Mouse (Mus musculus) liver, embryonic 16.5 days (tissue): ENCODE results near the gene Ifnl3. TPM values are rescaled to one million over a fixed set of nuclear protein-coding genes. Genes with fewer than 3 reads are reported as not detected.

Experiments
- ATAC-seq: fragments of 200-750 bp; cut with Nextera tagmentation; 2 replicates; pipeline ENCODE4 v1.8.0; 2017; ENCODE audit warnings: low read depth, mild to moderate bottlenecking, moderate number of reproducible peaks, moderate library complexity
- H3K27ac ChIP-seq: fragments of 300-500 bp; sonication (generic); 2 replicates; pipeline ENCODE4 v1.5.1; 2014; ENCODE audit warnings: mild to moderate bottlenecking, low read length
- H3K27me3 ChIP-seq: fragments of 300-500 bp; sonication (generic); 2 replicates; pipeline ENCODE4 v1.6.1; 2014; ENCODE audit warnings: low read depth, low read length, mixed read lengths; ENCODE audit not compliant: control insufficient read depth, insufficient read depth
- H3K36me3 ChIP-seq: fragments of 300-500 bp; sonication (generic); 2 replicates; pipeline ENCODE4 v1.6.1; 2014; ENCODE audit warnings: mild to moderate bottlenecking; ENCODE audit not compliant: control insufficient read depth, insufficient read depth
- H3K4me1 ChIP-seq: fragments of 300-500 bp; sonication (generic); 2 replicates; pipeline ENCODE4 v1.6.1; 2014; ENCODE audit warnings: low read depth, low read length, mixed read lengths; ENCODE audit not compliant: control insufficient read depth
- H3K4me2 ChIP-seq: fragments of 300-500 bp; sonication (generic); 2 replicates; pipeline ENCODE4 v1.6.1; 2014; ENCODE audit warnings: low read depth, low read length, mixed read lengths
- H3K4me3 ChIP-seq: fragments of 300-500 bp; sonication (generic); 2 replicates; pipeline ENCODE4 v1.5.1; 2014; ENCODE audit warnings: low read depth, mild to moderate bottlenecking, low read length
- H3K9ac ChIP-seq: fragments of 300-500 bp; sonication (generic); 2 replicates; pipeline ENCODE4 v1.6.1; 2014; ENCODE audit warnings: low read depth, low read length
- H3K9me3 ChIP-seq: fragments of 300-500 bp; sonication (generic); replicated peaks from 2 replicates; pipeline ENCODE4 v1.6.1; 2016; ENCODE audit warnings: low read length; ENCODE audit not compliant: control insufficient read depth
- WGBS: fragments of 180-500 bp; shearing (Covaris S2); extraction: QIAGEN DNeasy Blood & Tissue Kit; methylation state at CpG from one replicate; pipeline ENCODE4 v1.1.7; 2014; ENCODE audit not compliant: insufficient replicate concordance; 5-methylcytosine and 5-hydroxymethylcytosine counted together
- polyA plus RNA-seq: library from polyadenylated mRNA; unstranded; fragments of >200 nt; fragmentation: Nextera tagmentation; extraction: Ambion mirVana; gene quantifications from 2 replicates; pipeline ENCODE4 v1.2.1, GENCODE M21; 2015

Ifnl3 gene
- polyA plus RNA-seq, 1 experiment from 2014 or later = not detected

DNA sequence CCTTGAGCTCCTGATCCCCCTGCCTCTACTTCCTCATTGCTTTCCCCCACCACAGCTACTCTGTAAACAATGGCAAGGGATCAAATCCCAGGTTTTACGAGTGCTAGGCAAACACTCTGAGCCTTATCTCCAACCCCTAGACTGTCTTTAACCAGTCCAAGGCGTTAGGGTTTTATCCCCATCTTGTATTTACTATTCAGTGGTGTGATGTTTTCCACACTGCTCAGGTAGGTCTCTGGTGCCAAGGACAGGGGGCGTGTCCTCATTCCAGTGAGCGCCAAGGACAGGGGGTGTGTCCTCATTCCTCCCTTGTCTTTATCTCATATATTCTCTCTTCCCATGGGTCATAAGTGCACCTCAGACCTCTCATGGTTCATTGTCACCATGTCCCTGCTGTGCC lies 17.9 kb downstream of the Ifnl3 start, which contains the start of gene Sycn:
TSS of gene Sycn (plus strand) at position 360 of the 400 bp plus-strand sequence.
- WGBS = 56% methylated on average over 4 of the region's 4 CpGs
- no peaks in the 10 kb centered on the region for H3K9me3 ChIP-seq
- no peak within 1 kb of the TSS for H3K27ac ChIP-seq
- no peak within 1 kb of the TSS for H3K9ac ChIP-seq
- no peaks in the 10 kb centered on the region for H3K4me1 ChIP-seq
- no peak within 1 kb of the TSS for H3K4me2 ChIP-seq
- peaks cover 14% of the 10 kb centered on the region for H3K27me3 ChIP-seq
- no peak within 1 kb of the TSS for H3K4me3 ChIP-seq
- no peak for ATAC-seq
- no peaks in the 10 kb centered on the region for H3K36me3 ChIP-seq

DNA sequence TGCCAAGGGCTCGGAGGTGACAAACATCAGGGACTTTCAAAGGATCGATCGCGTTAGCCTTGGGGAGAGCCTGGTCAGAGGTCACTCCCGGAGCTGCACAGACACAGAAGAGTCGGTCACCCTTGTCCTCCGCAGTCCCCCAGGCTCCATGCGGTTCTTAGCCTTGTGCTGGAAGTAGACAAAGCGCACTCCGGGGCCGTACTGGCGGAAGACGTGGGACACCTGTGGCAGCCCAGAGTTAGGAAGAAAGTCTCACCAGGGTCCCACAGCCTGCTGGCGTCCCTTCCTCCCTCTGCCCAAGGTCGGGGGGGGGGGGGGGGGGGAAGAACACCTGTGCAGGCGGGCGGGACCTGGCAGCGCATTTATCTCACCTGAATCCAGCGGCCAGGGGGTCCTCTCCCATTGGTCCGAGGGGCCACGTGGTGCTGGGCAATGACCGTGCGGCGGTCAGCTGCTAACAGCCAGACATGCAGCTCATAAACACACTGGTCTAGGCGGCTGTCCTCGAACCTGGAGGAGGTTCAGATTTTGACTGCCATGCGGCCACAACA lies 21.5 kb downstream of the Ifnl3 start:
- peak; percentile 68 for ATAC-seq
- H3K4me3 ChIP-seq = no peak overlapping the region
- H3K9ac ChIP-seq = no peak overlapping the region

DNA sequence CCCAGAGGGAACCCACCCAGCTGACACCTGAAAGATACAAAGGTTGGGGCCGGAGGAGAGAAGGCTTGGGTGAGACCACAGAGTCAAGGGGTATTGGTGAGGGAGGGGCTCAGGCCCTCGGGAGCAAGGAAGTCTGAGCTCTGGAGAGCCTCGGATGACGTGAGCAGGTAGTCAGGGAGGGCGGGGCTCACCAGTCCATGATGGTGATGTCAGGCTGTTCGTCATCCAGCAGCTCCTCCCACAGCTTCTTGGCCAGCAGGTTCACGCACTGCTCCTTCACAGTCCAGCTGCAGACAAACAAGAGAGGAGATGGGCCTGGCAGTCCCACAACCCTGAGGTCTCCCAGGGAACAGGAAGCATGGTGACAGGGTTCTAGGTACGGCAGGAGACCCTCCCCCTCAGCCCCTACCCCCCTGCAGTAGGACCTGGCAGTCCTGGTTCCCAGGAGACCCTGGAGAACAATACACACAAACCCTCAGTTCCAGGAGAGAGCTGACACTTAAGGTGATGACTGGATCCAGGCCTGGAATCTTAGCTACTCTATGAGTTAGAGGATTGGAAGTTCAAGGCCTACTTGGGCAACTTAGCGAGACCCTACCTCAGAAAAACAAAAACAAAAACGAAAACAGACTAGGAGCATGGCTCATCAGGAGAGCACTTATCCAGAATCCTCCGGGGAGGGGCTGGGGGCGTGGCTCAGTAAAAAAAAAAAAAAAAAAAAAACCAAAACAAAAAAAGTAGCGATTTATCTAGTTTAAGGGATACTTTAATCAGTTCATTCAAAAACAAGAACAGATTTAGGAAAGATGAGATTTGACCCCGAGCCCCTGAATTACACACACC lies 22.6 kb downstream of the Ifnl3 start:
- no peaks in the 10 kb centered on the region for H3K36me3 ChIP-seq
- WGBS = 18% methylated on average over 14 of the region's 14 CpGs
- no peaks in the 10 kb centered on the region for H3K4me1 ChIP-seq
- H3K27ac ChIP-seq = no peak overlapping the region
- peaks cover 36% of the 10 kb centered on the region for H3K27me3 ChIP-seq
- no peak overlapping the region for H3K4me3 ChIP-seq
- no peaks in the 10 kb centered on the region for H3K9me3 ChIP-seq
- H3K9ac ChIP-seq = no peak overlapping the region
- H3K4me2 ChIP-seq = no peak overlapping the region
- no peak for ATAC-seq

More for the DNA sequence above, 21.5 kb downstream of the Ifnl3 start:
- H3K36me3 ChIP-seq = no peaks in the 10 kb centered on the region
- no peak overlapping the region for H3K27ac ChIP-seq
- H3K27me3 ChIP-seq = peaks cover 36% of the 10 kb centered on the region
- H3K4me2 ChIP-seq = peak overlapping the region; percentile 43
- H3K9me3 ChIP-seq = no peaks in the 10 kb centered on the region
- no peaks in the 10 kb centered on the region for H3K4me1 ChIP-seq
- WGBS = 12% methylated on average over 25 of the region's 27 CpGs

DNA sequence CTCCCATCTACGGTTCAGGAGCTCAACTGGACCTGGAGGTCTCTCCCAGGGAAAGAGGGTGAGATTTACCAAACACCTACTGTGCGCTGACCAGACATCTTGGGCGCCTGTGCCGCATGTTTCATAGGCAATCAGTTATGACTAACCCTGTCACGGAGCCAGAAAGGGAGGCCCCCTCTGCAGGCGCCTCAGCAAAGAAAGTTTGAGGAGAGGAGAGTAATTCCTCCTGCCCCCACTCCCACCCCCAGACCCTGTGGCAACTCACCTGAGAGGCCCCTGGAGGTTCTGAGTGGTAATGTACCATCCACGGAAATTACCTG lies 23.2 kb downstream of the Ifnl3 start:
- Histone ChIP-seq H3K27ac (no peak overlapping the region), H3K4me1 (no peaks in the 10 kb centered on the region), H3K27me3 (peaks cover 36% of the 10 kb centered on the region), H3K36me3 (no peaks in the 10 kb centered on the region), H3K9me3 (no peaks in the 10 kb centered on the region), H3K4me2 (no peak overlapping the region), H3K9ac (no peak overlapping the region), H3K4me3 (no peak overlapping the region)
- ATAC-seq = no peak
- WGBS = 42% methylated on average over 7 of the region's 7 CpGs

DNA sequence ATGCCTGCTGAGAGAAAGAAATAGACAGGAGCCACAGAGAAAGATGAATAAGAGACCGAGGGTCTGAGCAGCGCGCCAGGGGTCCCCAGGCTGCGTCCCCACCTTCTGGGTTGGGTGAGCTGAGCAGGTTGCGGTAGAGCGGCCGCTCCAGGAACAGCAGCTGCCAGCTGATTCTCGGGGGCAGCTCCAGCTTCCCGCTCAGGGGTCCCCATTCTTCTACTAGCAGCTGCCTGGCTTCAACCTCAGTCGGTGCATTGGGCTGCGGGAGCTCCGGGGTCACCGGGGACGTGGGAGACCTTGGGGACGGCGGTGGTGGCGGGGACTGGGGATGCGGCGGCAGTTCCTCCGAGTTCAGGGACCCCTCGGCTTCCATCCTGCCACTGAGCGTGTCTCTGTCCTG lies 24.0 kb downstream of the Ifnl3 start:
- no peaks in the 10 kb centered on the region for H3K36me3 ChIP-seq
- H3K4me1 ChIP-seq = no peaks in the 10 kb centered on the region
- WGBS = 2% methylated on average over 22 of the region's 22 CpGs
- H3K4me2 ChIP-seq = peak overlapping the region; percentile 11; the same call in 1 of the 2 replicates
- no peak overlapping the region for H3K27ac ChIP-seq
- 0 out of 2 replicates have a peak overlapping the region, but pooled peaks have one; percentile 3 for H3K4me3 ChIP-seq
- no peak for ATAC-seq
- H3K9me3 ChIP-seq = no peaks in the 10 kb centered on the region
- H3K9ac ChIP-seq = no peak overlapping the region
- peaks cover 36% of the 10 kb centered on the region for H3K27me3 ChIP-seq

DNA sequence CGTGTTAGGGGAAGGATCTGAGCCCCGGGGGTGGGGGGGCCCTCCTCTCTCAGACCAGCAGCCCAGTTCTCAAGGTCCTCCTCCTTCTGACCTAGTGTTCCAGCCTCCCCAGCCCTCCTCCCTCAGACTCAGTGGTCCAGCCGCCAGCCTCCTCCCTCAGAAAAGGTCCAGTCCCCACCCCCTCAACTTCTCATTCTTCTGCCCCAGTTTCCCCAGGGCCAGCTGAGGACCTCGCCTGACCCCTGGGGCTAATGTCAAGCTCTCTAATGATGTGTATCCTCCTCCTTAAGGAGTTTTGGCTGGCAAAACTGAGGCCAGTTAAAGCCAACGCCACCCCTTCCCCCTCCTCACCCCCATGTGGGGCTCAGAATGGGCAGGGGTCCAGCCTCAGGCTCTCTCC lies 24.5 kb downstream of the Ifnl3 start, which contains the start of gene Nccrp1:
TSS of gene Nccrp1 (minus strand) at position 101 of the 400 bp plus-strand sequence.
- no peak within 1 kb of the TSS for H3K27ac ChIP-seq
- no peaks in the 10 kb centered on the region for H3K36me3 ChIP-seq
- H3K9ac ChIP-seq = no peak within 1 kb of the TSS
- peaks cover 36% of the 10 kb centered on the region for H3K27me3 ChIP-seq
- peak within 1 kb of the TSS; percentile 11; the same call in 1 of the 2 replicates for H3K4me2 ChIP-seq
- no peaks in the 10 kb centered on the region for H3K9me3 ChIP-seq
- no peaks in the 10 kb centered on the region for H3K4me1 ChIP-seq
- ATAC-seq = no peak
- WGBS = under 1% methylated on average over 5 of the region's 5 CpGs
- H3K4me3 ChIP-seq = 0 out of 2 replicates have a peak within 1 kb of the TSS, but pooled peaks have one; percentile 3

DNA sequence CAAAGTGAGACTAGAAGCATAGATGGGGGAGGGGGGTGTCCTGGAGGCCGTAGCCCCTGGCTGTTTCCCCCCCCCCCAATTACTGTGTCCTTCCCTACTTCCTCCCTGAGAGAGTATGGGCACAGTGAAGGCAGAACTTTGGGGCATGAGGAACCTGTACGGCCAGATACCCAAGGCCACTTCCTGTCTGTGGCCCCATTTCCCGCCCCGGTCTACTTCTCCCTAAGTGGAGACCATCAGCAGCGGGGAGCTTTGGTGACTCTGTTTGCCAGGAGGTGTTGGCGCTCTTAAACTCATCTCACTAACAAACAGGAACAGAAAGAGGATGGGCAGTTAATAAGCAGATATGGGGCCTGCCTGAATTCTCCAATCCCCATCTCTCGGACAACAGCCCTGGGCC lies 25.0 kb downstream of the Ifnl3 start:
- 0 out of 2 replicates have a peak overlapping the region, but pooled peaks have one; percentile 5 for H3K4me2 ChIP-seq
- peaks cover 36% of the 10 kb centered on the region for H3K27me3 ChIP-seq
- H3K9ac ChIP-seq = no peak overlapping the region
- ATAC-seq = no peak
- no peak overlapping the region for H3K27ac ChIP-seq
- H3K36me3 ChIP-seq = no peaks in the 10 kb centered on the region
- WGBS = 18% methylated on average over 7 of the region's 7 CpGs
- H3K4me3 ChIP-seq = no peak overlapping the region
- H3K4me1 ChIP-seq = no peaks in the 10 kb centered on the region
- H3K9me3 ChIP-seq = no peaks in the 10 kb centered on the region

DNA sequence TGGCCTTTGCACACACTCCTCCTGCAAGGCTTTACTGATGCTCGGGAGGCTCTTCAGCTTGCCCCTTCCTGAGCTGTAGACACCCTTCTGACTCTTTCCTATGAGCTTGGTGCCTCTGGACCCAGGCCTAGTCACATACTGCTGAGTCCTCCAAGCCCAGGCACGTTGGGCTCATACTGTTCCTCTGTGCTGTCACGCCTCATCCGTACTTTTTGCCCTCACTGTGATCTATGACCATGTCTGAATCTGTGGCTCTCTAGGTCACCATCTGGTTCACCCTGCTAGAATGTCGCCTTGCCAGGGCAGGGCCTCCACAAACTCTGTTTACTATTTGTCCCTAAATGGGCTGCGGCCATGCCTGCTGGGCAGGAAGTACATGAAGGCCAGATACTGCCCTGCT lies 30.4 kb downstream of the Ifnl3 start:
- no peaks in the 10 kb centered on the region for H3K9me3 ChIP-seq
- WGBS = 69% methylated on average over 6 of the region's 6 CpGs
- no peaks in the 10 kb centered on the region for H3K36me3 ChIP-seq
- no peaks in the 10 kb centered on the region for H3K27me3 ChIP-seq
- H3K4me1 ChIP-seq = peaks cover 4% of the 10 kb centered on the region; the same call in 1 of the 2 replicates
- H3K27ac ChIP-seq = no peak overlapping the region
- H3K4me3 ChIP-seq = no peak overlapping the region
- no peak for ATAC-seq
- H3K4me2 ChIP-seq = no peak overlapping the region
- H3K9ac ChIP-seq = no peak overlapping the region

DNA sequence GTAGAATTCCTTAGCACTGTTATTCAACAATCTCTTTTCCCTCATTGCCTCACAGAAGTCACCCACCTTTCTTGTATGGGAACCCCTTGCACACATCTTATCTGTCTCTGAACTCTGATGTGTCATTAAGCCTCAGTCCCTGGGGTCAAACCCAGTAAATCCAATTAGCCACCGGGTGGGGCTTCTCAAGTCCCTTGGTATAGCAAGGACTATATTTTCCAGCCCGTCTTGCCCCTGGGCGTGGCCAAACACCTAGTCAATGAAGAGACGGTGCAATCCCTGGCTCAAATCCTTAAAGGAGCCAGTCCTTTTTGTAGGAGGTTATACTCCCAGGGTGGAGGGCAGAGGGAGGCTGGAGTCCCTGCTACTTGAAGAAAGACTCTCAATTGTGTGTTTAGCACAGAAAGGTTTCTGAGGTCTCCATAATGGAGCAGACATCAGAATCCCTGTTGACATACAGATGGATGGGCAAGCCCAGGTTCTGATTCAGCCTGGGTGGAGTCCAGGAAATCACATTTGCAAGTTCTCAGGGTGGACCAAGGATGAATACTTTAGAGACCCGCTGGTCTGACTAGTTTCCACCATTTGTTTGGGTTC lies 33.4 kb downstream of the Ifnl3 start:
- Histone ChIP-seq H3K9ac (no peak overlapping the region), H3K27ac (no peak overlapping the region), H3K27me3 (no peaks in the 10 kb centered on the region), H3K4me3 (no peak overlapping the region), H3K4me1 (peaks cover 4% of the 10 kb centered on the region; the same call in 1 of the 2 replicates), H3K4me2 (no peak overlapping the region), H3K9me3 (no peaks in the 10 kb centered on the region), H3K36me3 (peaks cover 9% of the 10 kb centered on the region)
- WGBS = 22% methylated on average over 5 of the region's 5 CpGs
- ATAC-seq = no peak
